Mouse (Mus musculus) stomach, embryonic 16.5 days (tissue): ENCODE data around the gene Abcg1. TPM values are rescaled to one million over a fixed set of nuclear protein-coding genes. Genes with fewer than 3 reads are reported as not detected.

Experiments used
- ATAC-seq: fragments of 200-750 bp; cut with Nextera tagmentation; 2 replicates; pipeline ENCODE4 v1.8.0; 2017; ENCODE audit warnings: moderate number of reproducible peaks, moderate TSS enrichment; ENCODE audit not compliant: insufficient read depth, low FRiP score
- H3K27ac ChIP-seq: fragments of 300-500 bp; sonication (generic); 2 replicates; pipeline ENCODE4 v1.5.1; 2014; ENCODE audit warnings: low read length
- H3K27me3 ChIP-seq: fragments of 300-500 bp; sonication (generic); 2 replicates; pipeline ENCODE4 v1.6.1; 2014; ENCODE audit warnings: low read length, control low read depth, mixed read lengths; ENCODE audit not compliant: control insufficient read depth, insufficient read depth
- H3K36me3 ChIP-seq: fragments of 300-500 bp; sonication (generic); 2 replicates; pipeline ENCODE4 v1.6.1; 2014; ENCODE audit warnings: low read length; ENCODE audit not compliant: control insufficient read depth, insufficient read depth
- H3K4me1 ChIP-seq: fragments of 300-500 bp; sonication (generic); 2 replicates; pipeline ENCODE4 v1.6.1; 2014; ENCODE audit warnings: low read length, control low read depth, mixed read lengths; ENCODE audit not compliant: control insufficient read depth, insufficient read depth
- H3K4me2 ChIP-seq: fragments of 300-500 bp; sonication (generic); 2 replicates; pipeline ENCODE4 v1.6.1; 2014; ENCODE audit warnings: low read depth, low read length, mixed read lengths
- H3K4me3 ChIP-seq: fragments of 300-500 bp; sonication (generic); replicated peaks from 2 replicates; pipeline ENCODE4 v1.5.1; 2014; ENCODE audit warnings: mild to moderate bottlenecking, low read length
- H3K9ac ChIP-seq: fragments of 300-500 bp; sonication (generic); 2 replicates; pipeline ENCODE4 v1.6.1; 2014; ENCODE audit warnings: low read length
- H3K9me3 ChIP-seq: fragments of 300-500 bp; sonication (generic); replicated peaks from 2 replicates; pipeline ENCODE4 v1.6.1; 2016; ENCODE audit warnings: low read length, control low read depth; ENCODE audit not compliant: control insufficient read depth
- WGBS: fragments of 180-500 bp; shearing (Covaris S2); extraction: QIAGEN DNeasy Blood & Tissue Kit; methylation state at CpG from one replicate; pipeline ENCODE4 v1.1.7; 2014; 5-methylcytosine and 5-hydroxymethylcytosine counted together
- polyA plus RNA-seq: library from polyadenylated mRNA; unstranded; fragments of >200 nt; fragmentation: Nextera tagmentation; extraction: Ambion mirVana; gene quantifications from 2 replicates; pipeline ENCODE4 v1.2.1, GENCODE M21; 2015

The Abcg1 gene
- polyA plus RNA-seq, 1 experiment from 2014 or later = 11.3 TPM

DNA sequence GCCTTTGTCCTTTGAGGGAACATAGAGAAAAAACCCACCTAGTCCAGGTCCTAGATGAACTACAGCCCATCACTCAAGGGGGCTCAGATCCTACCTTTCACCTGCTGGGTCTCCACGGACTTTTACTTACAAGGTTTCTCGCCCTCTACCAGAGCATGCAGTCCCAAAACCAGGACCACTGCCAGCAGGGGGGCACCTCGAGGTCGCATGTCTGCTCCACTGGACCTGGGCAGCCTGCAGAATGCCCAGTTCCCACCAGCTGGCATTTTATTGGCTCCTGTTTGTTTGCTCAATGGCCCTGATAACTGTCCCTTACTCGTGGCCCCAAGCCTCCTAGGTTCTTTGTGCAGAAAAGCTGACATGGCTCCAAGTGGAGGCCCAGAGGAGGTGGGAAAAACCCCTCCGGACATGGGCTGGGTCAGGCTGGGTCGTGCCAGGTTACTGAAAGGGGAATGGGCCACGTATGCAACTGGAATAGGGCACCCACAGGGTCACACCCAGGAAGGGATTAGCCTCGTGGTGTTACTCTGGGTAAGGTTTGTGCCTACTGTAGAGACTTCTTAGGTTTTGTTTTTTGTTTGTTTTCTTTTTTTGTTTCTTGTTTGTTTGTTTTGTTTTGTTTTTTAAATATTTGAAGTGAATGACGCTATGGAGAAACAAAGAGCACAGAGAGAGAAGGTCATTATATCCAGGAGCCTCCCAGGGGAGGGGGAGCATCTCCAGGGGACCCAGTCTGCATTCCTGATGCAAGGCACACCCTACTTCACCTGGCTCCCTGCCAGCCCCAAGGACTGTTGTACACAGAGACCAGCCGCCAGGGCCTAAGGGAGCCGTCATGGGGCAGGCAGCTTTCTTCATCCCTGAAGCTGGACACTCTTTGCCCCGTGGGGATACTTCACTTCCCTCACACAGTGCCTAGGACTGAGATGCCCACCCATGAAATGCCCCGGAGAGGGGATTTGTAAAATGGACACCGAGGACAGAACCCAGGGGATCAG is 86.9 kb downstream of the Abcg1 start, which contains the start of gene Tff2:
TSS of gene Tff2 (minus strand) at position 243 of the 998 bp plus-strand sequence.
- Histone ChIP-seq H3K27me3 (no peaks in the 10 kb centered on the region), H3K9ac (no peak within 1 kb of the TSS), H3K36me3 (no peaks in the 10 kb centered on the region), H3K9me3 (no peaks in the 10 kb centered on the region), H3K4me3 (no peak within 1 kb of the TSS), H3K27ac (peak within 1 kb of the TSS; percentile 17; the same call in 1 of the 2 replicates), H3K4me1 (no peaks in the 10 kb centered on the region), H3K4me2 (no peak within 1 kb of the TSS)
- WGBS = 54% methylated on average over 15 of the region's 15 CpGs
- ATAC-seq = peak; percentile 86; the same call in 1 of the 2 replicates

DNA sequence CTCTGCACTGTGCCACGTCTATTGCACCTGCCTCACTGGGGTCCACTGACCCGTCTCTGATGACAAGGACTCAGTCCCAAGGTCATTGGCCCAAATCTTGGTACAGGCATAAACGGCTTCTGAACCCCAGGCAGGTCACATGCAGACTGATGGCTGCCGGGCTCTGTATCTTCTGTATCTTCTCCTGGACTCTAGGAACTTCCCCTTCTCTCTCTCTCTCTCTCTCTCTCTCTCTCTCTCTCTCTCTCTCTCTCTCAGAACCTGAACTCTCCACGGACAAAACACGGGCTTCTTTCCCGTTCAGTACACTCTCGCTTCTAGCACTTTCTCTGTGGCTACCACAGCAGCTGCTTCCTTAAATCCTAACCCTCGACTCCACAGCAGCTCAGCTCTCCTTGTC is 88.5 kb downstream of the Abcg1 start:
- Histone ChIP-seq H3K4me2 (no peak overlapping the region), H3K9me3 (no peaks in the 10 kb centered on the region), H3K27ac (no peak overlapping the region), H3K4me1 (no peaks in the 10 kb centered on the region), H3K36me3 (no peaks in the 10 kb centered on the region), H3K4me3 (no peak overlapping the region), H3K27me3 (no peaks in the 10 kb centered on the region), H3K9ac (no peak overlapping the region)
- 76% methylated on average over 9 of the region's 9 CpGs for WGBS
- ATAC-seq = no peak

- no peaks in the 10 kb centered on the region for H3K36me3 ChIP-seq
- no peak overlapping the region for H3K4me2 ChIP-seq
- no peak overlapping the region for H3K4me3 ChIP-seq
- ATAC-seq = no peak
- WGBS = 61% methylated on average over 5 of the region's 5 CpGs
- peak overlapping the region; percentile 25; the same call in 1 of the 2 replicates for H3K27ac ChIP-seq
- H3K4me1 ChIP-seq = peaks cover 3% of the 10 kb centered on the region; the same call in 1 of the 2 replicates
- no peak overlapping the region for H3K9ac ChIP-seq
- H3K27me3 ChIP-seq = no peaks in the 10 kb centered on the region
- no peaks in the 10 kb centered on the region for H3K9me3 ChIP-seq
These were observed 95.0 kb downstream of the Abcg1 start for GRCm38 (mm10) chr17:31152512-31152911.

DNA sequence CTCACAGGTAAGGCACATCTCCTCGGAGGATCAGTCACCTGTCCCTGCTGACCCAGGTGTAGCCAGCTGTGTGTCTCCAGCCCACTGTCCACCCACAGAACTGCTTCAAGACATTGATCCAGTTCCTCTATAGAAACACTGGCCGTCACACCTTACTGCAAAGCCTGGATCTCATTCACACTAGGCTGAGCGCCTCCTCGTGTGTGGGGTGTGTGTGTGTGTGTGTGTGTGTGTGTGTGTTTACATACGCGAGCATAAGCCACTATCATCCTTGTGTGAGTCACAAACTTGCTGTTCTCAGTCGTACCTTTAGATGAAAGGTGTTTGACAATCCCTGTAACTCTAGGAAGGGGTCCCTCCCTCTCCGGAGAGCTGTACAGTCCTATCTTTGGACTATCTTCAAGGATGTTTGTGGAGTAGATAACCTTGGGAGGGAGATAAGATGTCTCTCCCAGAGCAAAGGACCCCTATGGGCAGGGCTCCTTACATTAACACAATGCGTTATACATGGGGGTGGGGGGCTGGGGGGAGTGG is 95.6 kb downstream of the Abcg1 start:
- H3K9me3 ChIP-seq = no peaks in the 10 kb centered on the region
- ATAC-seq = peak; percentile 68; the same call in 1 of the 2 replicates
- no peak overlapping the region for H3K4me3 ChIP-seq
- no peak overlapping the region for H3K4me2 ChIP-seq
- peaks cover 3% of the 10 kb centered on the region; the same call in 1 of the 2 replicates for H3K4me1 ChIP-seq
- peak overlapping the region; percentile 25; the same call in 1 of the 2 replicates for H3K27ac ChIP-seq
- no peak overlapping the region for H3K9ac ChIP-seq
- whole genome bisulfite sequencing = 50% methylated on average over 9 of the region's 9 CpGs
- H3K36me3 ChIP-seq = no peaks in the 10 kb centered on the region
- no peaks in the 10 kb centered on the region for H3K27me3 ChIP-seq

- H3K9ac ChIP-seq = no peak overlapping the region
- peaks cover 3% of the 10 kb centered on the region; the same call in 1 of the 2 replicates for H3K4me1 ChIP-seq
- H3K36me3 ChIP-seq = no peaks in the 10 kb centered on the region
- no peak for ATAC-seq
- 58% methylated on average over 8 of the region's 8 CpGs for WGBS
- H3K9me3 ChIP-seq = 0 out of 2 replicates have a peak, but pooled peaks cover 3% of the 10 kb centered on the region
- H3K4me3 ChIP-seq = no peak overlapping the region
- H3K27ac ChIP-seq = no peak overlapping the region
- no peak overlapping the region for H3K4me2 ChIP-seq
- H3K27me3 ChIP-seq = no peaks in the 10 kb centered on the region
These were observed 96.3 kb downstream of the Abcg1 start for GRCm38 (mm10) chr17:31153785-31154184.

GRCm38 (mm10) chr17:31157921-31158320 is 100.4 kb downstream of the Abcg1 start:
- no peak overlapping the region for H3K27ac ChIP-seq
- WGBS = 78% methylated on average over 6 of the region's 6 CpGs
- H3K9ac ChIP-seq = no peak overlapping the region
- no peaks in the 10 kb centered on the region for H3K4me1 ChIP-seq
- H3K9me3 ChIP-seq = peaks cover 8% of the 10 kb centered on the region; the same call in 1 of the 2 replicates
- no peaks in the 10 kb centered on the region for H3K27me3 ChIP-seq
- no peak overlapping the region for H3K4me2 ChIP-seq
- no peak overlapping the region for H3K4me3 ChIP-seq
- H3K36me3 ChIP-seq = no peaks in the 10 kb centered on the region
- no peak for ATAC-seq

DNA sequence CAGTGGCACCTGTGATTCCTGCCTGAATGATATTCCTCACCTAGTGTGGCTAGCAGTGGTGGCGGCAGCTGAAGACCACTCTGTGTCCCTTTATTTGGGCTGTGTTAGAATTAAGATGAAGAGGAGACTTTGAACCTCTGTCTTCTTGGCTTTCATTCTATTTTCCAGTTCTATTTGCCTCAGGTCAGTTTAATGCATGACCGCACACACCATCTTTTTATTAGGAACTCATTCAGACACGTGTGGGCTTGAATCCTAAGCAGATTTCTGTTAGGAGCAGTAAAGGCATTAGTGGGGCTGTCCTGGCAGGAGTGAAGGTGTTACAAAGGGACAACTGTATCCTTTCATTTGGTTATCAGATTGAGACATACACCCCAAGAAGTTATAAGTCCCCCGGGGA is 102.8 kb downstream of the Abcg1 start:
- H3K9ac ChIP-seq = no peak overlapping the region
- H3K4me3 ChIP-seq = no peak overlapping the region
- H3K9me3 ChIP-seq = peaks cover 8% of the 10 kb centered on the region; the same call in 1 of the 2 replicates
- H3K27me3 ChIP-seq = no peaks in the 10 kb centered on the region
- ATAC-seq = no peak
- no peaks in the 10 kb centered on the region for H3K36me3 ChIP-seq
- 81% methylated on average over 4 of the region's 4 CpGs for WGBS
- no peaks in the 10 kb centered on the region for H3K4me1 ChIP-seq
- no peak overlapping the region for H3K27ac ChIP-seq
- H3K4me2 ChIP-seq = no peak overlapping the region

- WGBS = 74% methylated on average over 12 of the region's 12 CpGs
- Histone ChIP-seq H3K27ac (no peak overlapping the region), H3K4me2 (no peak overlapping the region), H3K27me3 (no peaks in the 10 kb centered on the region), H3K9ac (no peak overlapping the region), H3K36me3 (no peaks in the 10 kb centered on the region), H3K4me1 (0 out of 2 replicates have a peak, but pooled peaks cover 3% of the 10 kb centered on the region), H3K9me3 (peaks cover 8% of the 10 kb centered on the region; the same call in 1 of the 2 replicates), H3K4me3 (no peak overlapping the region)
- no peak for ATAC-seq
These were observed 105.1 kb downstream of the Abcg1 start for GRCm38 (mm10) chr17:31162607-31163006.

- Histone ChIP-seq H3K27ac (no peak overlapping the region), H3K4me2 (no peak overlapping the region), H3K36me3 (no peaks in the 10 kb centered on the region), H3K4me3 (no peak overlapping the region; the same call in 1 of the 2 replicates), H3K9ac (0 out of 2 replicates have a peak overlapping the region, but pooled peaks have one; percentile 10), H3K4me1 (0 out of 2 replicates have a peak, but pooled peaks cover 3% of the 10 kb centered on the region), H3K27me3 (no peaks in the 10 kb centered on the region), H3K9me3 (peaks cover 5% of the 10 kb centered on the region; the same call in 1 of the 2 replicates)
- no peak for ATAC-seq
- 74% methylated on average over 2 of the region's 2 CpGs for WGBS
These were observed 106.3 kb downstream of the Abcg1 start for GRCm38 (mm10) chr17:31163821-31164220.
